Mouse (Mus musculus) forebrain, embryonic 14.5 days (tissue): ENCODE data around the gene Bahcc1. TPM values are rescaled to one million over a fixed set of nuclear protein-coding genes. Genes with fewer than 3 reads are reported as not detected.

Experiments
- ATAC-seq: fragments of 200-750 bp; cut with Nextera tagmentation; 2 replicates; pipeline ENCODE4 v1.8.0; 2017; ENCODE audit warnings: mild to moderate bottlenecking, moderate library complexity
- DNase-seq: peaks from one replicate; pipeline ENCODE4 v3.0.0-alpha.2; 2015; ENCODE audit warnings: low spot score
- H3K27ac ChIP-seq: fragments of 300-500 bp; sonication (generic); 2 replicates; pipeline ENCODE4 v1.5.1; 2014; ENCODE audit warnings: low read depth, mild to moderate bottlenecking, control low read depth, low read length, moderate library complexity
- H3K27me3 ChIP-seq: fragments of 300-500 bp; sonication (generic); replicated peaks from 2 replicates; pipeline ENCODE4 v1.6.1; 2014; ENCODE audit warnings: low read length, control low read depth, mixed read lengths; ENCODE audit not compliant: control insufficient read depth, insufficient read depth
- H3K36me3 ChIP-seq: fragments of 300-500 bp; sonication (generic); 2 replicates; pipeline ENCODE4 v1.6.1; 2014; ENCODE audit warnings: low read length, control low read depth; ENCODE audit not compliant: control insufficient read depth, insufficient read depth
- H3K4me1 ChIP-seq: fragments of 300-500 bp; sonication (generic); 2 replicates; pipeline ENCODE4 v1.6.1; 2014; ENCODE audit warnings: antibody characterized with exemption, low read length, control low read depth; ENCODE audit not compliant: control insufficient read depth, insufficient read depth
- H3K4me2 ChIP-seq: fragments of 300-500 bp; sonication (generic); 2 replicates; pipeline ENCODE4 v1.6.1; 2014; ENCODE audit warnings: mild to moderate bottlenecking, control low read depth, low read length
- H3K4me3 ChIP-seq: fragments of 300-500 bp; sonication (generic); 2 replicates; pipeline ENCODE4 v1.5.1; 2014; ENCODE audit warnings: low read depth, low read length, control low read depth
- H3K9ac ChIP-seq: fragments of 300-500 bp; sonication (generic); 2 replicates; pipeline ENCODE4 v1.6.1; 2014; ENCODE audit warnings: mild to moderate bottlenecking, low read length, control low read depth, moderate library complexity
- H3K9me3 ChIP-seq: fragments of 300-500 bp; sonication (generic); replicated peaks from 2 replicates; pipeline ENCODE4 v1.6.1; 2016; ENCODE audit warnings: low read length, control low read depth, mixed read lengths; ENCODE audit not compliant: control insufficient read depth
- WGBS: fragments of 180-500 bp; shearing (Covaris S2); extraction: QIAGEN DNeasy Blood & Tissue Kit; methylation state at CpG from one replicate; pipeline ENCODE4 v1.1.7; 2014; 5-methylcytosine and 5-hydroxymethylcytosine counted together
- polyA plus RNA-seq: library from polyadenylated mRNA; unstranded; fragments of >200 nt; fragmentation: Nextera tagmentation; extraction: Ambion mirVana; gene quantifications from 2 replicates; pipeline ENCODE4 v1.2.1, GENCODE M21; 2014

Gene Bahcc1
- polyA plus RNA-seq, 1 experiment from 2014 or later, result 12.6 TPM

DNA sequence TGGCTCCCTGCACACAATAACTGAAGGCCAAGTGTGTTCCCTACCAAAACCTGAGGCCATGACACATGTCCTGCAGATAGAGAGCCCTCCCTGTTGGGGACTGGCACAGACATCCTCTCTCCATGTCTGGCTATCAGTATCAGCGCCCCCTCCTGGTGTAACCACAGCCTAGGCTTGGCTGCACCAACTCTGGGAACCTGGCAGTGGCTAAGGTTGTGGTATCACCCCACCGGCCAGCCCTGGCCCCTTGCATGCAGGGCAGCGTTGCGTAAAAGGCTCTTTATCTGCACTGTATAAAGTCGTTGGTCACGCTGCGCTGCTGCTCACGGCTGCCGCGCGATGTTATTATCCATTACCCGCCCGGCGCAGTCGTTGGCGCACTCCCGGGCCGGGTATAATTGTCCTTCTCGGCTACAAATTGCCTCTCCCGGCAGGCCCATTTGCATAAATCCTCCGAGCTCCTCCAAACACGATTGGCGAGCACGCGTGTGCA, 47.6 kb downstream of the Bahcc1 start:
- DNase-seq, result peak; percentile 80
- Histone ChIP-seq H3K4me2 (peak overlapping the region; percentile 10; the same call in 1 of the 2 replicates), H3K27ac (peak overlapping the region; percentile 73), H3K36me3 (peaks cover 90% of the 10 kb centered on the region), H3K9me3 (no peaks in the 10 kb centered on the region), H3K4me3 (no peak overlapping the region), H3K27me3 (no peaks in the 10 kb centered on the region), H3K9ac (0 out of 2 replicates have a peak overlapping the region, but pooled peaks have one; percentile 6), H3K4me1 (peaks cover 15% of the 10 kb centered on the region)
- ATAC-seq, result peak; percentile 81
- WGBS, result 11% methylated on average over 25 of the region's 25 CpGs

DNA sequence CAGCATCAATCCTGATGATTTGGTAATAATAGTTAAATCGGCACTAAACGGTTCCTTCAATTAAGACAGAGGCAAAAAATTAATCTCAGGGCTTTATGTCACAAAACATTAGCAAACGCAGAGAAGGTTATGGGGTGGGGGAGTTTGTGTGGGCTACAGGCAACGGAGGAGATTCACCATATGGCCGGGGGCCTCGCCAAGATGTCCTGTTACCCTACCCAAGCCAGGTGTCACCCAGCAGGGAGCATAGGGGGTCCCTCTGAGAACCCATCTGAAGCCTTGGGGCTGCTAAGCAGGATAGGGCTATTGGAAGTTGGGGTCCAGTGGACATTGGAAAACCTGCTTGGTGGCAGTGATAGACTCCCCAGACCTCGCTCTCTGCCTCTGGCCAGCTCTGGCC, 48.0 kb downstream of the Bahcc1 start:
- Histone ChIP-seq H3K36me3 (peaks cover 91% of the 10 kb centered on the region), H3K27me3 (no peaks in the 10 kb centered on the region), H3K9me3 (no peaks in the 10 kb centered on the region), H3K4me3 (no peak overlapping the region), H3K4me1 (peaks cover 15% of the 10 kb centered on the region), H3K4me2 (no peak overlapping the region), H3K27ac (peak overlapping the region; percentile 73; the same call in 1 of the 2 replicates), H3K9ac (no peak overlapping the region)
- WGBS, result 46% methylated on average over 7 of the region's 7 CpGs
- no peak for DNase-seq
- ATAC-seq, result peak; percentile 19; the same call in 1 of the 2 replicates

DNA sequence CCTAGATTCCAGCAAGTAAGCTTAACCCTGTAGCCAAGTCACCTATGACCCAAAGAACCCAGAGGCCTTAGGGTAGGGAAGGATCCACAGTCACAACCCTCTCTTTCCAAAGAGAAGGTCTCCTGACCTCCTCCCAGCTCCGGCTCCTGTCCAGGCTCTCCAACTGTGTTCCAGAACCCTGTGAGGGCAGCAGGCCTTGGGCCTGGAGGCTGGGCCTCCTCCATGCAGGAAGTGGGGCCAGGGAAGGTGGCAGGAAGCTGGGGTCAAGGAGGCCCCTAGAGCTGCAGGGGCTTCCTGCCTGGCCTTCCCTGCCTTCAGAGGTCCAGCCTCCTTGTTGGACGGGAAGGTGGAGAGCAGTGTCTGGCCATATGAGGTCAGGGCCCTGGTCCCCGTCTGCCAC, 48.5 kb downstream of the Bahcc1 start:
- 90% methylated on average over 3 of the region's 3 CpGs for WGBS
- H3K9ac ChIP-seq, result no peak overlapping the region
- H3K27me3 ChIP-seq, result no peaks in the 10 kb centered on the region
- no peak for DNase-seq
- no peak for ATAC-seq
- H3K27ac ChIP-seq, result peak overlapping the region; percentile 73; the same call in 1 of the 2 replicates
- peaks cover 15% of the 10 kb centered on the region for H3K4me1 ChIP-seq
- H3K4me2 ChIP-seq, result no peak overlapping the region
- peaks cover 91% of the 10 kb centered on the region for H3K36me3 ChIP-seq
- no peak overlapping the region for H3K4me3 ChIP-seq
- no peaks in the 10 kb centered on the region for H3K9me3 ChIP-seq

DNA sequence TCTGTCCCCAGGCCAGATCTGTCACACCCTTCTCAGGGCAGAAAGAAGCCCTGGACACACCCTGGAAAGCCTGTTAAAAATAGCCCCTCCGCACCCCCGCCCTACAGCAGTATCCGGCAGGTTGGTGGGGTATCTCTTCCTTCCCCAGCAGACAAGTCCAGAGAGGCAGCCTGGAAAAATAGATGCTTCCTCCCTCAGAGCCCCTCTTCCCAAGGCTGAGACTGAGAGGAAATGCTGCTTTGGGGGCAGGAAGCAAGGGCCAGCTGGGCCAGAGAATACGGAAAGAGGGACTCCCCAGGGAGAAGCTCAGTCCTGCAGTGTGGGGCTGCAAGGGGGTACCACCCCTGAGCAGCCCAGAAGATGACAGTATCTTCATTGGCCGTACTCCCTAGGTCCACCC, 50.8 kb downstream of the Bahcc1 start:
- Histone ChIP-seq H3K27me3 (no peaks in the 10 kb centered on the region), H3K36me3 (peaks cover 90% of the 10 kb centered on the region), H3K9ac (no peak overlapping the region), H3K27ac (no peak overlapping the region), H3K9me3 (no peaks in the 10 kb centered on the region), H3K4me1 (peaks cover 15% of the 10 kb centered on the region), H3K4me2 (no peak overlapping the region), H3K4me3 (no peak overlapping the region)
- ATAC-seq (no peak), DNase-seq (no peak)
- WGBS, result 89% methylated on average over 5 of the region's 5 CpGs

DNA sequence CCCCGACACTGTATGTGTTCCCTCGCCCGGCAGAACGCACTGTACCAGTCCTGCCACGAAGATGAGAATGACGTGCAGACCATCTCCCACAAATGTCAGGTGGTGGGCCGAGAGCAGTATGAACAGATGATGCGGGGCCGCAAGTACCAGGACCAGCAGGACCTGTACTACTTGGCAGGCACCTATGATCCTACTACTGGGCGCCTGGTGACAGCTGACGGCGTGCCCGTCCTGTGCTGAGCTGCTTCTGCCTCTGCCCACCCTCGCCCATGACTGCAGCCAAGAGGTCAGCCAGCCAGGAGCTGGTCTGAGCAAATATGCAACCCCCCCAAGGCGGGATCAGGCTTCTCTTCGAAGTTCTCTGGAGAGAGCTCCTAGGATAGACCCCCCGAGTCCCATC, 56.9 kb downstream of the Bahcc1 start:
- ATAC-seq (no peak), DNase-seq (no peak)
- Histone ChIP-seq H3K4me3 (no peak overlapping the region), H3K9me3 (no peaks in the 10 kb centered on the region), H3K27ac (no peak overlapping the region), H3K4me1 (peaks cover 6% of the 10 kb centered on the region; the same call in 1 of the 2 replicates), H3K9ac (no peak overlapping the region), H3K36me3 (peaks cover 66% of the 10 kb centered on the region), H3K27me3 (no peaks in the 10 kb centered on the region), H3K4me2 (no peak overlapping the region)
- 95% methylated on average over 17 of the region's 17 CpGs for WGBS

GRCm38 (mm10) chr11:120290266-120290665, 57.5 kb downstream of the Bahcc1 start:
- Histone ChIP-seq H3K4me1 (peaks cover 6% of the 10 kb centered on the region; the same call in 1 of the 2 replicates), H3K9me3 (no peaks in the 10 kb centered on the region), H3K36me3 (peaks cover 60% of the 10 kb centered on the region), H3K9ac (no peak overlapping the region), H3K4me2 (no peak overlapping the region), H3K4me3 (no peak overlapping the region), H3K27me3 (no peaks in the 10 kb centered on the region), H3K27ac (no peak overlapping the region)
- DNase-seq (no peak), ATAC-seq (no peak)
- 90% methylated on average over 14 of the region's 14 CpGs for WGBS

DNA sequence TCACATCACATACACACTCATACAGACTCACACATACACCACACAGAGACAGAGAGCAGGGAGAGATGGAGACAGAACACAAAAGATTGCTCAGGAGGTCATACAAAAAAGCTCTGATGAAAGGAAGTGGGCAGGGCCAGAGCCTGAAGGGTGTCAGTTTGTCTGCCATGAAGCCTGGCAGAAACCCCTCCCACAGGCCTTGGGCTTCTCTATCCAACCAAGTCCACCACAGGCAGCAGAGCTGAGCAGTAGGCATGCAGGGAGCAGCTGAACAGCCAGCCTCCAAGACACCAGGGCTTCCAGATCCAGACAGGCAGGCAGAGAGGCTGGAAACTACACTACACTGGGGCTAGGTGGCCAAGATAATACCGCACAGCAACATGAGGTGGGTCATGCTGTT, 61.0 kb downstream of the Bahcc1 start:
- peak; percentile 56 for DNase-seq
- no peaks in the 10 kb centered on the region for H3K9me3 ChIP-seq
- WGBS, result 67% methylated on average over 1 of the region's 1 CpGs
- H3K4me3 ChIP-seq, result no peak overlapping the region
- H3K27me3 ChIP-seq, result no peaks in the 10 kb centered on the region
- H3K4me1 ChIP-seq, result peaks cover 14% of the 10 kb centered on the region; the same call in 1 of the 2 replicates
- H3K27ac ChIP-seq, result peak overlapping the region; percentile 55; the same call in 1 of the 2 replicates
- ATAC-seq, result peak; percentile 45; the same call in 1 of the 2 replicates
- 0 out of 2 replicates have a peak overlapping the region, but pooled peaks have one; percentile 13 for H3K9ac ChIP-seq
- peaks cover 26% of the 10 kb centered on the region for H3K36me3 ChIP-seq
- no peak overlapping the region for H3K4me2 ChIP-seq

GRCm38 (mm10) chr11:120296305-120297144, 63.8 kb downstream of the Bahcc1 start:
- ATAC-seq, result no peak
- H3K4me2 ChIP-seq, result no peak overlapping the region
- H3K4me1 ChIP-seq, result peaks cover 16% of the 10 kb centered on the region; the same call in 1 of the 2 replicates
- H3K27ac ChIP-seq, result no peak overlapping the region; the same call in 1 of the 2 replicates
- WGBS, result 59% methylated on average over 13 of the region's 13 CpGs
- no peaks in the 10 kb centered on the region for H3K27me3 ChIP-seq
- peak; percentile 39 for DNase-seq
- no peak overlapping the region for H3K9ac ChIP-seq
- peaks cover 3% of the 10 kb centered on the region; the same call in 1 of the 2 replicates for H3K36me3 ChIP-seq
- H3K9me3 ChIP-seq, result no peaks in the 10 kb centered on the region
- no peak overlapping the region for H3K4me3 ChIP-seq

DNA sequence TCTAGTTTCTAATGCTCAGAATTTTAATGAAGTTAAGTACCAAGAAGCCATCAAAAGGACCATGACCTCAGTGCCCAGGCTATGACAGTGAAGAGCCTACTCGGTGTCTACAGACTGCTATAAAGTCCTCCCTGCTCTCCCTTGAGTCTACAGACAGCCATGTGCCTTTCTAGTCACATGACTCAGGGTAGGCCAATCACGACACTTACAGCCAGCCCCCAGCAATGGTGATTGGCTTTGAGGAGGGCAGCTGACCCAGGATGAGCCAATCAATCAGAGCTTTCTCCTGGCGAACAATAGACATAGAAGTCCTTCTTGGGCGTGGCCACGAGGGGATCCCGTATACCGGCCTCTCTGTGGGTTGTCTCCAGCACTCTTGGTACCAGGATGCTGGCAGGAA, 65.0 kb downstream of the Bahcc1 start:
- Histone ChIP-seq H3K27me3 (no peaks in the 10 kb centered on the region), H3K36me3 (no peaks in the 10 kb centered on the region; the same call in 1 of the 2 replicates), H3K4me2 (no peak overlapping the region), H3K9ac (no peak overlapping the region), H3K9me3 (no peaks in the 10 kb centered on the region), H3K4me3 (no peak overlapping the region), H3K4me1 (peaks cover 16% of the 10 kb centered on the region; the same call in 1 of the 2 replicates), H3K27ac (no peak overlapping the region)
- 75% methylated on average over 7 of the region's 7 CpGs for WGBS
- ATAC-seq, result no peak
- no peak for DNase-seq
